Mouse (Mus musculus) midbrain, embryonic 13.5 days (tissue): ENCODE results near the gene Clic3. TPM values are rescaled to one million over a fixed set of nuclear protein-coding genes. Genes with fewer than 3 reads are reported as not detected.

ENCODE experiments used
- ATAC-seq: fragments of 200-750 bp; cut with Nextera tagmentation; 2 replicates; pipeline ENCODE4 v1.8.0; 2017; ENCODE audit warnings: mild to moderate bottlenecking, moderate TSS enrichment, moderate library complexity
- H3K27ac ChIP-seq: fragments of 300-500 bp; sonication (generic); 2 replicates; pipeline ENCODE4 v1.5.1; 2015; ENCODE audit warnings: inconsistent platforms, mild to moderate bottlenecking, moderate library complexity
- H3K27me3 ChIP-seq: fragments of 300-500 bp; sonication (generic); 2 replicates; pipeline ENCODE4 v1.6.1; 2015; ENCODE audit warnings: mild to moderate bottlenecking, inconsistent platforms
- H3K36me3 ChIP-seq: fragments of 300-500 bp; sonication (generic); 2 replicates; pipeline ENCODE4 v1.6.1; 2015; ENCODE audit warnings: mild to moderate bottlenecking, inconsistent platforms
- H3K4me1 ChIP-seq: fragments of 300-500 bp; sonication (generic); replicated peaks from 2 replicates; pipeline ENCODE4 v1.6.1; 2015; ENCODE audit warnings: inconsistent platforms
- H3K4me2 ChIP-seq: fragments of 300-500 bp; sonication (generic); replicated peaks from 2 replicates; pipeline ENCODE4 v1.6.1; 2015; ENCODE audit warnings: moderate library complexity, mild to moderate bottlenecking, inconsistent platforms
- H3K4me3 ChIP-seq: fragments of 300-500 bp; sonication (generic); replicated peaks from 2 replicates; pipeline ENCODE4 v1.5.1; 2015; ENCODE audit warnings: mild to moderate bottlenecking, inconsistent platforms
- H3K9ac ChIP-seq: fragments of 300-500 bp; sonication (generic); replicated peaks from 2 replicates; pipeline ENCODE4 v1.6.1; 2015; ENCODE audit warnings: mild to moderate bottlenecking, inconsistent platforms
- H3K9me3 ChIP-seq: fragments of 300-500 bp; sonication (generic); 2 replicates; pipeline ENCODE4 v1.6.1; 2016; ENCODE audit warnings: mild to moderate bottlenecking, inconsistent platforms
- WGBS: fragments of 180-500 bp; shearing (Covaris S2); methylation state at CpG from one replicate; pipeline ENCODE4 v1.1.7; 2015; 5-methylcytosine and 5-hydroxymethylcytosine counted together
- polyA plus RNA-seq: library from polyadenylated mRNA; unstranded; fragments of >200 nt; fragmentation: Nextera tagmentation; extraction: Ambion mirVana; gene quantifications from 2 replicates; pipeline ENCODE4 v1.2.1, GENCODE M21; 2015

Gene Clic3
- polyA plus RNA-seq, 1 experiment from 2014 or later = 4.0 TPM

- no peaks in the 10 kb centered on the region for H3K27me3 ChIP-seq
- H3K9me3 ChIP-seq = no peaks in the 10 kb centered on the region
- H3K36me3 ChIP-seq = peaks cover 23% of the 10 kb centered on the region
- no peak for ATAC-seq
- no peak overlapping the region for H3K9ac ChIP-seq
- no peak overlapping the region for H3K4me3 ChIP-seq
- H3K4me1 ChIP-seq = peaks cover 26% of the 10 kb centered on the region
- no peak overlapping the region for H3K4me2 ChIP-seq
- no peak overlapping the region for H3K27ac ChIP-seq
- 83% methylated on average over 9 of the region's 9 CpGs for WGBS
Measured at GRCm38 (mm10) chr2:25457022-25457896, 621 bp downstream of the Clic3 start.

DNA sequence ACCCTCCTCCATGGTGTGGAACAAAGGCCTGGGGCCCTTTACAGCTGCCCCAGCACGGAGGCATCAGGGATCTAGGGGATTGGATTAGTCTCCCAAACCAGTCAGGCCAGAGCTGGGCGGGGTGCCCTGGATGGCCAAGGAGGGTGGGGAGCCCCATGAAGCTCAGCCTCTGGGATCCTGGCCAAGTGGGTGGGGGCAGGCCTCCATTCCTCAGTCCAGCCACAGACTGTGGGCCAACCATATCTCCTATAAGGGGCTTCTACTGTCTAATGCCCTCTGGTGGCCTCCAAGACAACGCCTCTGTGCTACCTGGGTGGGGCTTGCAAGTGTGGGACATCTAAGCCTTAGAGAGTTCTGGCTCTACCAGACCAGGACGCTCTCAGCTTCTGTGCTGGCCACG is 2.3 kb downstream of the Clic3 start:
- peaks cover 26% of the 10 kb centered on the region for H3K4me1 ChIP-seq
- 0 out of 2 replicates have a peak overlapping the region, but pooled peaks have one; percentile 94 for H3K4me2 ChIP-seq
- no peak for ATAC-seq
- H3K27ac ChIP-seq = no peak overlapping the region
- H3K4me3 ChIP-seq = no peak overlapping the region
- H3K36me3 ChIP-seq = peaks cover 23% of the 10 kb centered on the region
- no peak overlapping the region for H3K9ac ChIP-seq
- H3K9me3 ChIP-seq = no peaks in the 10 kb centered on the region
- WGBS = 83% methylated on average over 5 of the region's 5 CpGs
- no peaks in the 10 kb centered on the region for H3K27me3 ChIP-seq

- H3K27me3 ChIP-seq = no peaks in the 10 kb centered on the region
- H3K36me3 ChIP-seq = peaks cover 23% of the 10 kb centered on the region
- 33% methylated on average over 5 of the region's 5 CpGs for WGBS
- H3K4me3 ChIP-seq = peak overlapping the region; percentile 72
- no peaks in the 10 kb centered on the region for H3K9me3 ChIP-seq
- peaks cover 26% of the 10 kb centered on the region for H3K4me1 ChIP-seq
- peak overlapping the region; percentile 94 for H3K4me2 ChIP-seq
- peak; percentile 29; the same call in 1 of the 2 replicates for ATAC-seq
- H3K9ac ChIP-seq = peak overlapping the region; percentile 83
- peak overlapping the region; percentile 96 for H3K27ac ChIP-seq
Measured at GRCm38 (mm10) chr2:25460135-25460534, 3.5 kb downstream of the Clic3 start.

- Histone ChIP-seq H3K9me3 (no peaks in the 10 kb centered on the region), H3K36me3 (peaks cover 23% of the 10 kb centered on the region), H3K27me3 (no peaks in the 10 kb centered on the region), H3K9ac (peak within 1 kb of the TSS; percentile 83), H3K27ac (peak within 1 kb of the TSS; percentile 96), H3K4me1 (peaks cover 30% of the 10 kb centered on the region), H3K4me3 (peak within 1 kb of the TSS; percentile 72), H3K4me2 (peak within 1 kb of the TSS; percentile 94)
- WGBS = under 1% methylated on average over 48 of the region's 48 CpGs
- ATAC-seq = peak; percentile 88
Measured at GRCm38 (mm10) chr2:25460551-25461309, 4.1 kb downstream of the Clic3 start, which contains the start of gene Paxx. TSS of gene Paxx (minus strand) at chr2:25461094.

GRCm38 (mm10) chr2:25461407-25461806 is 4.8 kb downstream of the Clic3 start:
- Histone ChIP-seq H3K36me3 (peaks cover 23% of the 10 kb centered on the region), H3K9ac (peak overlapping the region; percentile 83), H3K27ac (peak overlapping the region; percentile 96), H3K4me3 (peak overlapping the region; percentile 72), H3K27me3 (no peaks in the 10 kb centered on the region), H3K4me1 (peaks cover 37% of the 10 kb centered on the region), H3K4me2 (peak overlapping the region; percentile 94), H3K9me3 (no peaks in the 10 kb centered on the region)
- ATAC-seq = peak; percentile 1; the same call in 1 of the 2 replicates
- 27% methylated on average over 3 of the region's 3 CpGs for WGBS

DNA sequence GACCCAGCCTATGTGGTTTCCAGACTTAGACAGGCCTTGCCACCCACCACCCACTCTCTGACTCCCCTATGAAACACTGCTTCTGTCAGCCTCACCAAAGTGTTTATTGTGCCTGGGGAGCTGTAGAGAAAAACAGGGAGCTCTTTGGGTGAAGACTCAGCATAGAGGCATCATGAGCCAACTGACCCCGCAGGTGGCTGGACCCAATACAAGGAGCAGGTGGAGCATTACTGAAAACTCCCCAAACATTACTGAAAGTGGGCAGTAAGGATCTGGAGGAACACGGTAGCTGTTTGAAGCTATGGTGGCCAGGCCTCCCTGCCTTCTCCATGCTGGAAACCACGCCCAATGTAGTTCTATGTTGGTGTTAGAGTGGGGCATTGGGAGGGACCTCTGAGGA is 7.0 kb downstream of the Clic3 start:
- no peak overlapping the region for H3K9ac ChIP-seq
- no peak overlapping the region for H3K4me3 ChIP-seq
- H3K27ac ChIP-seq = no peak overlapping the region
- no peaks in the 10 kb centered on the region for H3K9me3 ChIP-seq
- H3K4me2 ChIP-seq = no peak overlapping the region
- peaks cover 10% of the 10 kb centered on the region for H3K36me3 ChIP-seq
- no peak for ATAC-seq
- no peaks in the 10 kb centered on the region for H3K27me3 ChIP-seq
- peaks cover 48% of the 10 kb centered on the region for H3K4me1 ChIP-seq
- 93% methylated on average over 3 of the region's 3 CpGs for WGBS

- no peaks in the 10 kb centered on the region for H3K9me3 ChIP-seq
- H3K27me3 ChIP-seq = no peaks in the 10 kb centered on the region
- ATAC-seq = no peak
- H3K36me3 ChIP-seq = no peaks in the 10 kb centered on the region
- no peak overlapping the region for H3K4me3 ChIP-seq
- peaks cover 43% of the 10 kb centered on the region for H3K4me1 ChIP-seq
- no peak overlapping the region for H3K4me2 ChIP-seq
- no peak overlapping the region for H3K27ac ChIP-seq
- no peak overlapping the region for H3K9ac ChIP-seq
- 87% methylated on average over 2 of the region's 2 CpGs for WGBS
Measured at GRCm38 (mm10) chr2:25465256-25465655, 8.6 kb downstream of the Clic3 start.

GRCm38 (mm10) chr2:25465816-25466635 is 9.4 kb downstream of the Clic3 start:
- peak overlapping the region; percentile 56 for H3K27ac ChIP-seq
- no peak overlapping the region for H3K4me3 ChIP-seq
- H3K4me1 ChIP-seq = peaks cover 41% of the 10 kb centered on the region
- no peaks in the 10 kb centered on the region for H3K27me3 ChIP-seq
- no peak for ATAC-seq
- peak overlapping the region; percentile 25; the same call in 1 of the 2 replicates for H3K9ac ChIP-seq
- no peaks in the 10 kb centered on the region for H3K36me3 ChIP-seq
- H3K9me3 ChIP-seq = no peaks in the 10 kb centered on the region
- H3K4me2 ChIP-seq = no peak overlapping the region
- 39% methylated on average over 10 of the region's 10 CpGs for WGBS

- Histone ChIP-seq H3K9ac (no peak overlapping the region), H3K27me3 (no peaks in the 10 kb centered on the region), H3K4me1 (peaks cover 35% of the 10 kb centered on the region), H3K36me3 (no peaks in the 10 kb centered on the region), H3K9me3 (no peaks in the 10 kb centered on the region), H3K4me2 (no peak overlapping the region), H3K4me3 (no peak overlapping the region), H3K27ac (no peak overlapping the region)
- 75% methylated on average over 14 of the region's 14 CpGs for WGBS
- no peak for ATAC-seq
Measured at GRCm38 (mm10) chr2:25467606-25468303, 11.1 kb downstream of the Clic3 start.

GRCm38 (mm10) chr2:25468962-25469915 is 12.6 kb downstream of the Clic3 start:
- Histone ChIP-seq H3K9ac (no peak overlapping the region), H3K4me3 (no peak overlapping the region), H3K4me2 (no peak overlapping the region), H3K27me3 (no peaks in the 10 kb centered on the region), H3K4me1 (peaks cover 35% of the 10 kb centered on the region), H3K27ac (0 out of 2 replicates have a peak overlapping the region, but pooled peaks have one; percentile 36), H3K9me3 (no peaks in the 10 kb centered on the region), H3K36me3 (no peaks in the 10 kb centered on the region)
- WGBS = 75% methylated on average over 10 of the region's 10 CpGs
- peak; percentile 70 for ATAC-seq
